26 mouse cellular contexts compared by ENCODE assay signal in genomic region chr1:193059596-193059995, GRCm38 (mm10). TPM values are rescaled to one million over a fixed set of nuclear protein-coding genes. Genes with fewer than 3 reads are reported as not detected.
DNase-seq lines count a peak whose midpoint lies in the region; ATAC-seq lines count a peak whose summit lies in the region.
"Had no signal": no experiment of that assay in that cellular context is flagged by ENCODE, and none has a peak within 500 bp of the region (broad histone marks: within the 10 kb centered on the region; RNA-seq: fewer than 3 reads in every experiment).

No protein-coding gene starts in this region.

- peak; percentile 79; the same call in 1 of the 2 replicates for ATAC-seq in frontal cortex, adult (ENCODE audit: low TSS enrichment)
- ATAC-seq in megakaryocyte-erythroid progenitor cell, adult 5-6 weeks (replicated peaks; ENCODE audit: low FRiP score, low TSS enrichment, poor library complexity, severe bottlenecking), result no peak
- ATAC-seq: forebrain, embryonic 13.5 days; inflammation-experienced regulatory T-cells, adult 6 months; Patski had no signal

- DNase-seq in frontal cortex, postnatal 10 days (ENCODE audit: low spot score in 2 of 2), result no peak
- peak; percentile 43 for DNase-seq in layer of hippocampus, adult 9-11 months
- no peak for DNase-seq in layer of hippocampus, postnatal 36 days
- peak; percentile 48 for DNase-seq in right cerebral cortex, adult 18-20 months
- no peak for DNase-seq in right cerebral cortex, postnatal 14 days
- DNase-seq in left cerebral cortex, postnatal 4 days, result peak; percentile 10
- DNase-seq: adrenal gland, postnatal 10 days; cerebellum, postnatal 14 days; gastrocnemius, adult 2 months; gastrocnemius, postnatal 36 days; heart, adult 18-20 months; heart, postnatal 4 days; kidney, adult 11 months; kidney, postnatal 25 days; liver; lung, adult 2 months; lung, postnatal 10 days; midbrain, embryonic 14.5 days; spleen, adult 18-20 months; thymus, adult 18-20 months; thymus, postnatal 25 days had no signal

- intact Hi-C loops in left cerebral cortex, postnatal 4 days (cut with DNase I), result no loop called here

RNA-seq across cellular contexts. Expression of gene Syt14, which starts 24.0 kb away (rescaled TPM):
- total RNA-seq in layer of hippocampus, postnatal 36 days (2021), result 10 to 100 TPM; 27.2 to 29.0 TPM
- total RNA-seq in left cerebral cortex, postnatal 4 days (2021), result 10 to 100 TPM; 28.6 to 29.0 TPM
- total RNA-seq in megakaryocyte-erythroid progenitor cell, adult 5-6 weeks (2014; fragmentation: Nextera tagmentation), result not detected in 2 replicates
- not detected in 2 replicates for total RNA-seq in megakaryocyte-erythroid progenitor cell, adult 5-6 weeks (2017)

Comparison
In these comparisons a context has a peak if more than half of its experiments do, and no peak if none do; other contexts are left out.
1. DNase-seq: peak in layer of hippocampus, adult 9-11 months (single experiment), right cerebral cortex, adult 18-20 months (single experiment) and left cerebral cortex, postnatal 4 days (single experiment); none in frontal cortex, postnatal 10 days (0 of 2), layer of hippocampus, postnatal 36 days (0 of 2) and right cerebral cortex, postnatal 14 days (single experiment).
2. RNA of gene Syt14, which starts 24.0 kb away (total RNA-seq): 28.6 to 29.0 TPM in left cerebral cortex, postnatal 4 days and 27.2 to 29.0 TPM in layer of hippocampus, postnatal 36 days; not detected in megakaryocyte-erythroid progenitor cell, adult 5-6 weeks; every median in the first group is over 10 times any median in the second.